Mouse (Mus musculus) spleen, embryonic (tissue): ENCODE data around the gene Asic2.

Experiments used
- CTCF ChIA-PET: fragments of 350-600 bp; sonication (Branson Sonifier 250); formaldehyde crosslinking; loops from one replicate; lab custom pipeline; 2022; lab: Charles Lee

The Asic2 gene

GRCm38 (mm10) chr11:81845010-81845685, 123.1 kb downstream of the Asic2 start:
- CTCF ChIA-PET: no interaction called here

- CTCF ChIA-PET: no interaction called here
These were observed 127.3 kb downstream of the Asic2 start for GRCm38 (mm10) chr11:81841001-81841400.

- CTCF ChIA-PET: interaction anchor here (0.9 kb wide), 1 partner anchor 14 kb away, joined by 3 read pairs; no protein-coding TSS in a partner anchor
These were observed 129.8 kb downstream of the Asic2 start for GRCm38 (mm10) chr11:81838426-81838825.

DNA sequence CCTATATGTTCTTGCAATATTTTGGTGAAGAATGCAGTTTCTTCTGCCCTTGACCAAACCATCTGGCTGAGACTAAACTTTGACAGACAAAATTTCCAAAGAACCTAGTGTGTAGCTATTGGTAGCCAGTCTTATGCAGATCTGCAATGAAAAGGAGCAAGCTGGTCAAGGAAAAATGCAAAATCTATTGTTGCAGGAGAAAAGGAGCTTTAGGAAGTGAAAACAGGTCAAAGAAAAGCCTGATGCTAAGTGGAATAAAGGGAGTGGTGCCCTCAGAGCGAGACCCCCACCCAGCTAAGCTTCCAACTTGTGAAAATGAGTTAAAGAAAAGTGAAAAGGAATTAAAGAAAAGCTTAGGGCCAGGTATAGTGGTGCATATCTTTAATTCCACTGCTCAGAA, 135.9 kb downstream of the Asic2 start:
- CTCF ChIA-PET: no interaction called here

DNA sequence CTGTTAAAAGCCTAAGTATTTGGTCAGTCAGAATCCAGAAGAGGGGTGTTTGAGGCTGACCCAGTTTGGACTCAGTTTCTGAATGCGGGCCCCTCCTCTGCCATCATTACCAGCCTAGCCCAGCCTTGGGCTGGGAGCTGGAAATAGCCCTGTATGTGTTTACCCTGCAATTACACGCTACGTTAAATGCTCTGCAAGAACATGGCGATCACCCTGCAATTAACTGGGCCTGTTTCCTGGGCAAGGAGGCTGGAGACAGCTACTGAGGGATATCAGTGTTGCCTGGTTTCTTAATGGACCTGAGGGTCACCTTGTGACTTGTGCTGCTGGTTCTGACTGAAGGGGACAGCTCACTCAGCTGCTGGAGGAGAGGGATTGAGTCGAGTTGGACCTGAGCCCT, 151.7 kb downstream of the Asic2 start:
- CTCF ChIA-PET: no interaction called here

DNA sequence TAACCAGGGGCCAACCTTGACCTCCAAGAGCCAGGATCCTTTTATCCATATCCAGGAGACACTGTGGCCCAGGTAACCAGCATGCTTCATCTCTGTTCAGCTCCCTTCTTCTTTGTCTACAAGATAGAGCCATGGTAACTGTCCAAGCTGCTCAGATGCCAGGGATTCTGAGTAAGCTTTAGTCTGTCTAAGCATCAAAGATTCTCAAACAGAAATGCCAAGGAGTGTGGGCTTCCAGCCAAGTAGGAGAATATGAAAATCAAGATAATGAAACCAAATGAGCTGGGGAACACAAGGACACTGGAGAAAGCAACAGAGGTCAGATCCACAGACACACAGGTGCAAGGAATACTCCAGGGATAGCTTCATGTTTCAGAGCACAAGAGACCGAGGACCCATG, 153.4 kb downstream of the Asic2 start:
- CTCF ChIA-PET: interaction anchor here (0.6 kb wide), 1 partner anchor 13 kb away, joined by 3 read pairs; no protein-coding TSS in a partner anchor

- CTCF ChIA-PET: no interaction called here
These were observed 161.2 kb downstream of the Asic2 start for GRCm38 (mm10) chr11:81806905-81807659.

GRCm38 (mm10) chr11:81803544-81803943, 164.7 kb downstream of the Asic2 start:
- CTCF ChIA-PET: no interaction called here

DNA sequence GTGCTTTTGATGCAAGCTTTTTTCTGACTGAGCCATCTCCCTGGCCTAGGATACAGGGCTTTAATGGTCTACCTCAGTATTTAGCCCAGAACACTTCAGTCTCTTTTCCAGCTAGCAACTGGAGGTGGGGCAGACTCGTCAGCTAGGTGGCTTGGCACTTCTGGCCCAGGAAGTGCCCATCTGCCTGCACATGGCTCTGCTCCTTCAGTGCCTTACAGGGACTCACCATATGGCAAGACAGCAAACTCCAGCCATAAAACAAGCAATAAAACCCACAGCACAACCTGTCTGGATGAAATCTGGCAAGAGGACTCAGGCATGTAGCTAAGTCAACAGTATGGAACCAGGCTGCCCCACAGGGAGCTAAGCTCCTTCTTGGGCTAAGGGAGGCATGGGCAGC, 165.6 kb downstream of the Asic2 start:
- CTCF ChIA-PET: no interaction called here

- CTCF ChIA-PET: no interaction called here
These were observed 167.4 kb downstream of the Asic2 start for GRCm38 (mm10) chr11:81800899-81801298.

GRCm38 (mm10) chr11:81793588-81793987, 174.7 kb downstream of the Asic2 start:
- CTCF ChIA-PET: no interaction called here

DNA sequence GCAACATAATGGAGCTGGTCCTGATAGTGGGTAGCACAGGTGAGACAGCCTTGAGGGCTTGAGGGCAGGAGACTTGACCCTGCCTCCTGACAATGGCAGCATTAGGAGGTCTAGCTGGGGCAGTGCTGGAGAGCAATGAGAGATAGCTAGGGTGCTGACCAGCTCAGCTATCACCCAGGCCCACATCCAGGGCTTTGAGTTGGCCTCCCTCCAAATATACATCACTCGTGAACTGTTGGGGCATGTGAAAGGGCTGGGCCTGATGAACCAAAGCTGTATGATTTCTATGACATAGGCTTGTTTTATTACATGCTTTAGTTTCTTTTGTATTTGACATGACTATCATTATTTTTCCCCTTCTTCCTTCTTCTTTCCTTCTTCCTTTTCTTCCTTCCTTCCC, 176.7 kb downstream of the Asic2 start:
- CTCF ChIA-PET: no interaction called here

- CTCF ChIA-PET: no interaction called here
These were observed 187.7 kb downstream of the Asic2 start for GRCm38 (mm10) chr11:81780596-81780995.

DNA sequence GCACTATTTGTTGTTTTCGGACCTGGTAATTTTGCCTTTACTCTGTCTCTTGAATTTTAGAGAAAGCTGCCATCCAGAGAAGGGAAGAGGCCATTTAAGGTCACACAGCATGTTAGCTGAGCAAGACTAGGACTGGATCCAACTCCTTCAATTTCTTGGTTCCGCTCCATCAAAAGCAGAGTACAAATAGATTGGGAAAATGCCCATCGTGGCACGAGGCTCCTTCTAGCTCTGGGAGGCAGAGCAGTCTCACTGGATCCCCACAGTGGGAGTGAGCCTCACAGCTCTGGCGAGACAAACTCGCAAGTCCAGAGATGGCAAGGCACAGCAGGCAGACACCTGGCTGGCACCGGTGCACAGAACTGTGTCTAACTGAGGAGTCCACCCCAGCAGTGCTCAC, 188.4 kb downstream of the Asic2 start:
- CTCF ChIA-PET: no interaction called here

GRCm38 (mm10) chr11:81771195-81771895, 196.9 kb downstream of the Asic2 start:
- CTCF ChIA-PET: no interaction called here

DNA sequence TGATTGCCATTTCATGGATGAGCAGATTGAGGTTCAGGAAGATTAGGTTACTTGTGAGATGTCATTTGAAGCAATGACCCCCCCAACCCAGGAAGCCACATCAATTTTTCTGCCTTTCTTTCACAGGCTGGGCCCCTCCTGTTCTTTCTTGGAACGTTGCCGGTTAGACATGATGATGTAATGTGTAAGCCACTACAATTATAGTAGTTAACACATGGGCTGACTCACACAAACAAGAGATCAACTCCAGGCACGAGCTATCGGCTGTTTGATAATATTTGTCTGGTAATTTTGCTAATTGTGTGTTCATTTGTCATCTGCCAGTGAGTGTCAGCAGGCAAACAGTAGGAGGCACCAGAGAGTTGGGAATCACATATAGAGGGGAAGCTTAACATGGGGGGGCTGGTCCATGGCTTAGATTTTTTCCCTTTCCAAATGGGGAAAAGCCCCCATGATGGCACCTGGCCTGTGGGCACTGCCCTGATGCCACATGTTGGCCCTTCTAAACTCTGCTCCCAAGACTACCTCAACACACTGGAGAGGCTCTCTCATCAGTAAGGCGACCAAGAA, 198.5 kb downstream of the Asic2 start:
- CTCF ChIA-PET: no interaction called here

GRCm38 (mm10) chr11:81768305-81768704, 200.0 kb downstream of the Asic2 start:
- CTCF ChIA-PET: interaction anchor here (0.6 kb wide), 1 partner anchor 494 kb away, joined by 3 read pairs; no protein-coding TSS in a partner anchor

GRCm38 (mm10) chr11:81767781-81768180, 200.5 kb downstream of the Asic2 start:
- CTCF ChIA-PET: no interaction called here

DNA sequence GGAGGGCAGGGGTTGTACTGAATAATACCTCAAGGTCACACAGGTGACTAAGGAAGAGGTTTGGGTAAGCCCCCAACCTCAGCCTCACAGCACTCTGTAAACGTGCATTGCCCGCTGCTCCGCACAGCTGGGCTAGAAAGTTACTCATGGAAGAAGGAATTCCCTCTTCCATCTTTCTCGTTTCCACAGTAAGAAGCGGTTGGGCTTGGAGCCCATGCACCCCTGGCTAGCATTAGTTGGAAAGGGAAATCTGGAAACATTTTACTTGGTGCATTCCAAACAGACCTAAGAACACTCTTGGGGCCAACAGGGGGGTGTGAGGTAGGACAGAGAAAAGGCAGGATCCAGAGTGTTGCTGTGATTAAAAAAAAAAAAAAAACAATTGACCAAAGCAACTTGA, 203.0 kb downstream of the Asic2 start:
- CTCF ChIA-PET: no interaction called here

- CTCF ChIA-PET: no interaction called here
These were observed 203.5 kb downstream of the Asic2 start for GRCm38 (mm10) chr11:81764778-81765177.

DNA sequence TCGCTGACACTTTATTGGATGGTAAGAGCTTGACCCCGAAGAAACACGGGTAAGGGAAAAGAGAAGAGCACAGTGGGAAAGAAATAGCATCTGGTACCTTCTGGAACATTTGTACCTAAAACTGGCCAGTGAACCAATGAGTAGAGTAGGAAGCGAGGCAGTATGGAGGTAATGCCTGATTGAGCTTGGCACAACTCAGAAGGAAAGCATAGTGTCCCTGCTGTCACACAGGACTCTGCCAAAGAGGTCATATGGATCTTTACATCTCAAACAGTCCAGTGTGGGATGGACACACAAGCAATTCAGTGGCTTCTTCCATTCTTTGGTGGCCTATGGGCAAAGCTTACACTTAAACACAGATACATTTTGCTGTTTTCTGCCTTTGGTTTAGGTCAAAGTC, 211.0 kb downstream of the Asic2 start:
- CTCF ChIA-PET: no interaction called here

DNA sequence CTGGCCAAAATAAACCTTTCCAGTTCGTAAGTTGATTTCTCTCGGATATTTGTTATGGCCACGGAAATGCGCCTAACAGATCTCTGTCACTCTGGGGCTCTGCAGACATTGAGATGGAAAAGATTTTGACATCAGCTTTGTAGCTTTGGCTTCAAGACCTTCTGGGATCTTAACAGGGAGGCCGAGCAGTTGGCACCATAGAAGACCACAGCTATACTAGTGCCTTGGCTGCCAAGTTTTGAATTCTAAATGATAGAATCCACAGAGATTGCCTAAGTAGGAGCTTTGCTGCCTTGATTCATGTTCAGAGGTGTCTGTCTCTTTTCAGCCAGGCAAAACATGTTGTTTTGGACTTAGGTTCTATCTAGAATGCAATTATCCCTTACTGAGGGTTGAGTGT, 217.4 kb downstream of the Asic2 start:
- CTCF ChIA-PET: no interaction called here
